Mouse (Mus musculus): ENCODE measurements around the gene Vsx1.

DNA sequence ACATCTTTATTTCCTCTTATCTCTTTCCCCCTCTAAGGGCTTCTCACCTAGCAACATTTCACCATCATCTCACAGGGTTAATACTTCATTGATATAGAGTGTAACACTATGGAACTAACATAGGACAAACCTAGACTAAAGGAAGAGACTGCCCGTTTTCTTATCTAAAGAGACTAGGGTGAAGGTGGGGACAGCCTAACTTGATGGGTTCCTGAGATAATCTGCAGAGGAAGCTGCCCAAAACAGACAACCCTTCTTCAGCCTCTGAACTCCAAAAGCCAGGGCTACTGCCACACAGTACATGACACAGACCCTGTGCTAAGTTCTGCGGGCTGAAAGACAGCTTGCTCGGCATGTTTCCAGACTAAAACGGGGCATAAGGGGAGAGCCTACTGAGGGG lies 7.6 kb downstream of the Vsx1 start:
- TF ChIP-seq CEBPB (IDR thresholded peaks at IDR 0.05; ENCODE audit: insufficient read depth, poor library complexity, severe bottlenecking), result no peak
- TF ChIP-seq POLR2A (IDR thresholded peaks at IDR 0.05; ENCODE audit: insufficient read length, low read depth), result no peak
- TF ChIP-seq USF1 (IDR thresholded peaks at IDR 0.05; ENCODE audit: low read depth), result no peak
- TF ChIP-seq MAX (IDR thresholded peaks at IDR 0.05; ENCODE audit: low read depth), result no peak
- TF ChIP-seq MYOG (IDR thresholded peaks at IDR 0.05; ENCODE audit: control insufficient read depth in 1 of 3, insufficient read depth in 1 of 3, insufficient read length in 2 of 3, low read depth in 2 of 3), result no peak
- no peak for TF ChIP-seq TCF12 (IDR thresholded peaks at IDR 0.05; ENCODE audit: insufficient read depth, poor library complexity, severe bottlenecking)
- no peak for TF ChIP-seq E2F4 (IDR thresholded peaks at IDR 0.05; ENCODE audit: insufficient read depth)
- TF ChIP-seq REST (IDR thresholded peaks at IDR 0.05; ENCODE audit: insufficient read depth, insufficient read length), result no peak
